In genomic region chr17:28133193-28133592, GRCm38 (mm10) we compare ENCODE assay signal across 9 mouse cellular contexts. TPM values are rescaled to one million over a fixed set of nuclear protein-coding genes. Genes with fewer than 3 reads are reported as not detected.
A peak's percentile ranks its signal among the peaks of the same experiment; 100 is the strongest.
DNase-seq lines count a peak whose midpoint lies in the region; ATAC-seq and TF ChIP-seq lines count a peak whose summit lies in the region.
"Had no signal": no experiment of that assay in that cellular context is flagged by ENCODE, and none has a peak within 500 bp of the region (broad histone marks: within the 10 kb centered on the region; RNA-seq: fewer than 3 reads in every experiment).

No protein-coding gene starts in this region.

- no peak overlapping the region for H3K9ac ChIP-seq in forebrain, embryonic 14.5 days (ENCODE audit: low read length)
- no peak overlapping the region for H3K9ac ChIP-seq in intestine, postnatal 0 days (ENCODE audit: low read depth, low read length)
- peak overlapping the region; percentile 50; the same call in 1 of the 2 replicates for H3K9ac ChIP-seq in limb, embryonic 13.5 days

- DNase-seq in cerebellum, adult 2 months: peak in 1 of 2 experiments; percentile 59
- DNase-seq in cerebellum, adult 11-12 months: no peak
- peak; percentile 74 for DNase-seq in adrenal gland, postnatal 14 days
- peak; percentile 68 for DNase-seq in forebrain, embryonic 14.5 days (ENCODE audit: low spot score)
- DNase-seq in testis, postnatal 14 days (ENCODE audit: low spot score): peak; percentile 57

- 0 out of 2 replicates have a peak, but pooled peaks cover 5% of the 10 kb centered on the region for H3K4me1 ChIP-seq in cerebellum, adult 2 months (ENCODE audit: control insufficient read depth, insufficient read depth, low read length)
- H3K4me1 ChIP-seq in forebrain, embryonic 14.5 days (ENCODE audit: control insufficient read depth, insufficient read depth, low read length): no peaks in the 10 kb centered on the region
- H3K4me1 ChIP-seq in intestine, postnatal 0 days (replicated peaks; ENCODE audit: control insufficient read depth, insufficient read depth, low read length): no peaks in the 10 kb centered on the region
- H3K4me1 ChIP-seq in limb, embryonic 13.5 days: peaks cover 12% of the 10 kb centered on the region; the same call in 1 of the 2 replicates

- H3K27me3 ChIP-seq in cerebellum, adult 2 months (ENCODE audit: control insufficient read depth, insufficient read depth, low read length): no peaks in the 10 kb centered on the region
- no peaks in the 10 kb centered on the region for H3K27me3 ChIP-seq in forebrain, embryonic 14.5 days (replicated peaks; ENCODE audit: control insufficient read depth, insufficient read depth, low read length)
- 0 out of 2 replicates have a peak, but pooled peaks cover 4% of the 10 kb centered on the region for H3K27me3 ChIP-seq in intestine, postnatal 0 days (replicated peaks; ENCODE audit: control insufficient read depth, insufficient read depth, low read length)
- H3K27me3 ChIP-seq in limb, embryonic 13.5 days: no peaks in the 10 kb centered on the region

- no peak overlapping the region for H3K4me3 ChIP-seq in cerebellum, adult 2 months (replicated peaks; ENCODE audit: insufficient read depth, low read depth, low read length)
- H3K4me3 ChIP-seq in forebrain, embryonic 14.5 days (ENCODE audit: low read depth, low read length): no peak overlapping the region
- no peak overlapping the region for H3K4me3 ChIP-seq in intestine, postnatal 0 days (ENCODE audit: low read depth, low read length)
- no peak overlapping the region for H3K4me3 ChIP-seq in limb, embryonic 13.5 days
- H3K4me3 ChIP-seq: megakaryocyte, embryonic 14.5 days had no signal

- TF ChIP-seq CTCF in cerebellum, adult 2 months (IDR thresholded peaks at IDR 0.05; ENCODE audit: borderline replicate concordance, insufficient read depth, low read depth, low read length): peak; percentile 69
- peak; percentile 79 for TF ChIP-seq CTCF in intestine, postnatal 0 days (IDR thresholded peaks at IDR 0.05; ENCODE audit: low read depth)

- peak; percentile 58 for ATAC-seq in forebrain, embryonic 14.5 days
- no peak for ATAC-seq in intestine, postnatal 0 days
- no peak for ATAC-seq in limb, embryonic 13.5 days (ENCODE audit: low FRiP score, low read depth)
- peak; percentile 65 for ATAC-seq in monocyte, adult 5-6 weeks (replicated peaks; ENCODE audit: insufficient number of reproducible peaks, low FRiP score, low TSS enrichment, poor library complexity, severe bottlenecking)

- no peaks in the 10 kb centered on the region for H3K36me3 ChIP-seq in forebrain, embryonic 14.5 days (ENCODE audit: control insufficient read depth, insufficient read depth, low read length)
- H3K36me3 ChIP-seq in intestine, postnatal 0 days (ENCODE audit: control insufficient read depth, insufficient read depth): no peaks in the 10 kb centered on the region
- H3K36me3 ChIP-seq in limb, embryonic 13.5 days: no peaks in the 10 kb centered on the region

- H3K27ac ChIP-seq in cerebellum, adult 2 months (ENCODE audit: insufficient read depth, low read length): no peak overlapping the region
- H3K27ac ChIP-seq in forebrain, embryonic 14.5 days (ENCODE audit: low read depth, low read length): no peak overlapping the region
- no peak overlapping the region for H3K27ac ChIP-seq in intestine, postnatal 0 days (ENCODE audit: low read depth, low read length)
- no peak overlapping the region for H3K27ac ChIP-seq in limb, embryonic 13.5 days

- no peaks in the 10 kb centered on the region for H3K9me3 ChIP-seq in forebrain, embryonic 14.5 days (replicated peaks; ENCODE audit: control insufficient read depth, low read length)
- H3K9me3 ChIP-seq in intestine, postnatal 0 days (ENCODE audit: control insufficient read depth): no peaks in the 10 kb centered on the region
- no peaks in the 10 kb centered on the region for H3K9me3 ChIP-seq in limb, embryonic 13.5 days

- WGBS in cerebellum, adult 2 months: 8% methylated on average over 14 of the region's 14 CpGs
- WGBS in forebrain, embryonic 14.5 days: 5% methylated on average over 14 of the region's 14 CpGs
- 9% methylated on average over 14 of the region's 14 CpGs for WGBS in intestine, postnatal 0 days
- WGBS in limb, embryonic 13.5 days: 8% methylated on average over 14 of the region's 14 CpGs

- TF ChIP-seq POLR2A in cerebellum, adult 2 months (IDR thresholded peaks at IDR 0.05; ENCODE audit: borderline replicate concordance, insufficient read depth, low read length): no peak

- H3K4me2 ChIP-seq in forebrain, embryonic 14.5 days (ENCODE audit: low read length): 0 out of 2 replicates have a peak overlapping the region, but pooled peaks have one; percentile 14
- no peak overlapping the region for H3K4me2 ChIP-seq in intestine, postnatal 0 days (replicated peaks; ENCODE audit: low read depth)
- H3K4me2 ChIP-seq in limb, embryonic 13.5 days (replicated peaks): 0 out of 2 replicates have a peak overlapping the region, but pooled peaks have one; percentile 25

RNA-seq across cellular contexts. Expression of gene Scube3, which starts 8.7 kb away (rescaled TPM):
- polyA plus RNA-seq in cerebellum, adult 2 months (2012; rRNA removed): 1.6 and 1.9 TPM in 2 replicates
- 10.9 and 11.9 TPM in 2 replicates for total RNA-seq in adrenal gland, postnatal 14 days (2021)
- polyA plus RNA-seq in forebrain, embryonic 14.5 days (2014; fragmentation: Nextera tagmentation; extraction: Ambion mirVana): 4.7 TPM in 2 replicates
- 0.57 and 0.60 TPM in 2 replicates for polyA plus RNA-seq in intestine, postnatal 0 days (2015; fragmentation: Nextera tagmentation; extraction: Ambion mirVana)
- polyA plus RNA-seq in limb, embryonic 13.5 days (2015; fragmentation: Nextera tagmentation; extraction: Ambion mirVana): 10.3 and 11.3 TPM in 2 replicates
- under 0.01 TPM in 1 of 3 replicates, not detected in the others for total RNA-seq in monocyte, adult 5-6 weeks (2017)

RNA-seq across cellular contexts. Expression of gene Zfp523, which starts 43.7 kb away (rescaled TPM):
- 71.9 and 77.1 TPM in 2 replicates for polyA plus RNA-seq in cerebellum, adult 2 months (2012; rRNA removed)
- total RNA-seq in adrenal gland, postnatal 14 days (2021): 36.8 and 43.4 TPM in 2 replicates
- polyA plus RNA-seq in forebrain, embryonic 14.5 days (2014; fragmentation: Nextera tagmentation; extraction: Ambion mirVana): 31.0 and 33.9 TPM in 2 replicates
- polyA plus RNA-seq in intestine, postnatal 0 days (2015; fragmentation: Nextera tagmentation; extraction: Ambion mirVana): 10.6 and 11.6 TPM in 2 replicates
- 42.2 and 43.6 TPM in 2 replicates for polyA plus RNA-seq in limb, embryonic 13.5 days (2015; fragmentation: Nextera tagmentation; extraction: Ambion mirVana)
- 1.3 to 6.9 TPM (median 5.1 TPM) in 3 replicates for total RNA-seq in monocyte, adult 5-6 weeks (2017)

RNA-seq across cellular contexts. Expression of gene Tcp11, which starts 52.8 kb away (rescaled TPM):
- 0.43 and 0.70 TPM in 2 replicates for polyA plus RNA-seq in cerebellum, adult 2 months (2012; rRNA removed)
- not detected in 2 replicates for total RNA-seq in adrenal gland, postnatal 14 days (2021)
- polyA plus RNA-seq in forebrain, embryonic 14.5 days (2014; fragmentation: Nextera tagmentation; extraction: Ambion mirVana): 1.6 TPM in 2 replicates
- polyA plus RNA-seq in intestine, postnatal 0 days (2015; fragmentation: Nextera tagmentation; extraction: Ambion mirVana): 1.6 and 1.7 TPM in 2 replicates
- 1.4 and 1.9 TPM in 2 replicates for polyA plus RNA-seq in limb, embryonic 13.5 days (2015; fragmentation: Nextera tagmentation; extraction: Ambion mirVana)
- total RNA-seq in monocyte, adult 5-6 weeks (2017): 1.6 to 2.7 TPM (median 2.3 TPM) in 3 replicates

Comparison
In these comparisons a context has a peak if more than half of its experiments do, and no peak if none do; other contexts are left out.
1. ATAC-seq: peak in forebrain, embryonic 14.5 days (single experiment) and monocyte, adult 5-6 weeks (single experiment); none in intestine, postnatal 0 days (single experiment) and limb, embryonic 13.5 days (single experiment).